Mouse (Mus musculus) liver, adult 2 months (tissue): ENCODE results near the gene Ppp1r21. TPM values are rescaled to one million over a fixed set of nuclear protein-coding genes. Genes with fewer than 3 reads are reported as not detected.
A peak's percentile ranks its signal among the peaks of the same experiment; 100 is the strongest.

Experiments used
- DNase-seq: peaks from one replicate; pipeline ENCODE4 v3.0.0-alpha.2; 2011; ENCODE audit warnings: low read depth, low spot score; ENCODE audit errors: extremely low read depth
- H3K27ac ChIP-seq: fragments of 200-500 bp; replicated peaks from 2 replicates; pipeline ENCODE4 v1.5.1; 2012; ENCODE audit warnings: low read depth, mild to moderate bottlenecking, control low read depth, inconsistent platforms, low read length; ENCODE audit not compliant: insufficient read depth
- H3K27me3 ChIP-seq: fragments of 200-500 bp; 2 replicates; pipeline ENCODE4 v1.6.1; 2012; ENCODE audit warnings: mild to moderate bottlenecking, moderate library complexity, low read length, inconsistent platforms; ENCODE audit not compliant: control insufficient read depth, insufficient read depth
- H3K36me3 ChIP-seq: fragments of 200-500 bp; 2 replicates; pipeline ENCODE4 v1.6.1; 2012; ENCODE audit warnings: low read length, inconsistent platforms; ENCODE audit not compliant: control insufficient read depth, insufficient read depth
- H3K4me1 ChIP-seq: fragments of 200-500 bp; 2 replicates; pipeline ENCODE4 v1.6.1; 2011; ENCODE audit warnings: low read length; ENCODE audit not compliant: control insufficient read depth, insufficient read depth
- H3K4me3 ChIP-seq: fragments of 200-500 bp; 2 replicates; pipeline ENCODE4 v1.5.1; 2011; ENCODE audit warnings: low read depth, mild to moderate bottlenecking, control low read depth, low read length, moderate library complexity; ENCODE audit not compliant: insufficient read depth
- H3K79me2 ChIP-seq: fragments of 200-500 bp; 2 replicates; pipeline ENCODE4 v1.6.1; 2012; ENCODE audit warnings: inconsistent platforms, mild to moderate bottlenecking, low read length, moderate library complexity; ENCODE audit not compliant: control insufficient read depth, insufficient read depth
- H3K9ac ChIP-seq: fragments of 200-500 bp; 2 replicates; pipeline ENCODE4 v1.6.1; 2012; ENCODE audit warnings: low read depth, mild to moderate bottlenecking, control low read depth, inconsistent platforms, low read length
- CTCF ChIP-seq: fragments of 200-500 bp; IDR thresholded peaks from 2 replicates; pipeline ENCODE4 v1.5.1; 2011; ENCODE audit warnings: low read depth, low read length, control low read depth
- POLR2A ChIP-seq: fragments of 200-500 bp; IDR thresholded peaks from 2 replicates; pipeline ENCODE4 v1.6.1; 2011; ENCODE audit warnings: low read length, control low read depth; ENCODE audit not compliant: insufficient read depth; ENCODE audit errors: extremely low read depth
- WGBS: fragments of 180-500 bp; shearing (Covaris S2); methylation state at CpG from one replicate; pipeline ENCODE4 v1.1.7; 2018; 5-methylcytosine and 5-hydroxymethylcytosine counted together
- polyA plus RNA-seq: library from polyadenylated mRNA; depleted of rRNA; stranded (reverse); fragments of >200 nt; gene quantifications from 2 replicates; pipeline ENCODE4 v1.2.3, GENCODE M21; 2012
- total RNA-seq: library from RNA; depleted of rRNA; stranded (reverse); fragments of >200 nt; gene quantifications from 2 replicates; pipeline ENCODE4 v1.2.3, GENCODE M21; 2014

Gene Ppp1r21
- total and polyA plus RNA-seq, 2 experiments, result 14.2 to 17.9 TPM

GRCm38 (mm10) chr17:88595071-88595470 lies 65.2 kb downstream of the Ppp1r21 start:
- TF ChIP-seq CTCF, result no peak
- TF ChIP-seq POLR2A, result no peak
- Histone ChIP-seq H3K27me3 (no peaks in the 10 kb centered on the region), H3K79me2 (no peaks in the 10 kb centered on the region; the same call in 1 of the 2 replicates), H3K36me3 (no peaks in the 10 kb centered on the region; the same call in 1 of the 2 replicates), H3K9ac (no peak overlapping the region), H3K4me1 (peaks cover 5% of the 10 kb centered on the region; the same call in 1 of the 2 replicates), H3K4me3 (no peak overlapping the region), H3K27ac (no peak overlapping the region)
- no peak for DNase-seq
- WGBS, result 92% methylated on average over 4 of the region's 4 CpGs

GRCm38 (mm10) chr17:88596068-88596467 lies 66.2 kb downstream of the Ppp1r21 start:
- Histone ChIP-seq H3K27me3 (no peaks in the 10 kb centered on the region), H3K4me3 (no peak overlapping the region), H3K27ac (no peak overlapping the region), H3K4me1 (peaks cover 10% of the 10 kb centered on the region), H3K9ac (no peak overlapping the region), H3K36me3 (no peaks in the 10 kb centered on the region), H3K79me2 (no peaks in the 10 kb centered on the region; the same call in 1 of the 2 replicates)
- 91% methylated on average over 4 of the region's 4 CpGs for WGBS
- TF ChIP-seq CTCF (no peak), POLR2A (no peak)
- no peak for DNase-seq

DNA sequence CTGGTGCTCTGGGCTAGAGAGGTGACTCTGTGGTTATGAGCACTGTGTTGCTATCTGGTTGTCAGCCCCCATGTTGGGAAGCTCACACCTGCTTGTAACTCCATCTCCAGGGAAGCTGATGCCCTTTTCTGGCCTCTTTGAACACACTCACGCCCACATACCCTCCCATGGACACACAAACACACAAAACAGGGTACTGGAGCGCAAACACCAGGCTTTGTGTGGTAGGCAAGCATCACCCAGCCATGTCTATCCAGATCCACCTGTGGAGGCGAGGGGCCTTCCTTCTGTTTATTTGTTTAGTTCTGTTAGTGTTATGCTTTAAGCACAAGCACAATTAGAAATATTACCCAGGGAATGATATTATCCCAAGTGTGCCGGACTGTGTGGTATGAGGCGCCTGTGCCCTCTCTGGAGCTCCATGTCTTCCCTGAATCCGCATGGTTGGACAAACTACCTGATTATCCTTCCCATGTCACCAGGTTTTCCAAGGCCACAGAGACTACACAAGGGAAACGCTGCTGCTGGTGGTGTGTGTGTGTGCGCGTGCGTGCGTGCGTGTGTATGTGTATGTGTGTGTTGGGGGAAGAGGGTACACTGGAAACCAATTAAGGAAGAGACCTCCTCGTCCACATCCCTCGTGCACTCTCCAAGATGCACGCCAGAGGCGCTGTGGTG lies 66.8 kb downstream of the Ppp1r21 start:
- peaks cover 10% of the 10 kb centered on the region for H3K4me1 ChIP-seq
- no peak overlapping the region; the same call in 1 of the 2 replicates for H3K9ac ChIP-seq
- H3K79me2 ChIP-seq, result no peaks in the 10 kb centered on the region; the same call in 1 of the 2 replicates
- H3K27me3 ChIP-seq, result no peaks in the 10 kb centered on the region
- no peak for DNase-seq
- TF ChIP-seq POLR2A (no peak), CTCF (peak; percentile 95)
- H3K4me3 ChIP-seq, result peak overlapping the region; percentile 70
- H3K36me3 ChIP-seq, result no peaks in the 10 kb centered on the region
- 40% methylated on average over 16 of the region's 16 CpGs for WGBS
- H3K27ac ChIP-seq, result no peak overlapping the region

- peak; percentile 71 for DNase-seq
- Histone ChIP-seq H3K36me3 (no peaks in the 10 kb centered on the region), H3K27me3 (no peaks in the 10 kb centered on the region), H3K9ac (peak within 1 kb of the TSS; percentile 68), H3K4me1 (peaks cover 10% of the 10 kb centered on the region), H3K79me2 (no peaks in the 10 kb centered on the region; the same call in 1 of the 2 replicates), H3K4me3 (peak within 1 kb of the TSS; percentile 70), H3K27ac (peak within 1 kb of the TSS; percentile 72)
- no peak for TF ChIP-seq CTCF
- no peak for TF ChIP-seq POLR2A
- under 1% methylated on average over 40 of the region's 41 CpGs for WGBS
Observed at GRCm38 (mm10) chr17:88597222-88598055, 67.5 kb downstream of the Ppp1r21 start, which contains the start of gene Ston1. Gene Ston1 (plus strand): TSS chr17:88597684.

DNA sequence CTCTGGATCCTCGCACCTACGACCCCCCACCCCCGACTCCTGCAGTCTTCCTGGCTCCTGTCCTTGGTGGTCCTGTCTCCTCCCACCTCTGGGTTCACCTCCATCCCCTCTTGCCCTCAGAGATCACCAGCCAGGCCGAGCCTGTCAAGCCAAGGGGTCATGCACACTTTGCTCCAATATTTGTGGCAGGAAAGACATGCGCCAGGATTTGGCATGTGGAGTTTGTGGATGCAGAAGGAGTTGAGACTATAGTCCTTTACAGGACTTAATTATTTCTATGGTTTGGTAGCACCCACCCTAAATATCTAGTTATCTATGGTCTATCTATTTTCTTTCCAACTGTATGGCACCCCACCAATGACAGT lies 68.1 kb downstream of the Ppp1r21 start:
- DNase-seq, result peak; percentile 56
- Histone ChIP-seq H3K9ac (peak overlapping the region; percentile 68), H3K79me2 (no peaks in the 10 kb centered on the region; the same call in 1 of the 2 replicates), H3K36me3 (no peaks in the 10 kb centered on the region), H3K27me3 (no peaks in the 10 kb centered on the region), H3K4me3 (peak overlapping the region; percentile 70), H3K27ac (peak overlapping the region; percentile 51), H3K4me1 (peaks cover 10% of the 10 kb centered on the region)
- WGBS, result 5% methylated on average over 5 of the region's 5 CpGs
- TF ChIP-seq POLR2A (no peak), CTCF (no peak)
